Mouse (Mus musculus) gonadal fat pad, adult 2 months (tissue): ENCODE measurements around the gene Pfn3. TPM values are rescaled to one million over a fixed set of nuclear protein-coding genes. Genes with fewer than 3 reads are reported as not detected.

ENCODE experiments used
- DNase-seq: peaks from one replicate; pipeline ENCODE4 v3.0.0-alpha.2; 2012; ENCODE audit warnings: low read depth
- polyA plus RNA-seq: library from polyadenylated mRNA; depleted of rRNA; stranded (reverse); fragments of >200 nt; gene quantifications from 2 replicates; pipeline ENCODE4 v1.2.3, GENCODE M21; 2012; rRNA removed

Pfn3 gene
- polyA plus RNA-seq, 1 experiment = 0.26 TPM

DNA sequence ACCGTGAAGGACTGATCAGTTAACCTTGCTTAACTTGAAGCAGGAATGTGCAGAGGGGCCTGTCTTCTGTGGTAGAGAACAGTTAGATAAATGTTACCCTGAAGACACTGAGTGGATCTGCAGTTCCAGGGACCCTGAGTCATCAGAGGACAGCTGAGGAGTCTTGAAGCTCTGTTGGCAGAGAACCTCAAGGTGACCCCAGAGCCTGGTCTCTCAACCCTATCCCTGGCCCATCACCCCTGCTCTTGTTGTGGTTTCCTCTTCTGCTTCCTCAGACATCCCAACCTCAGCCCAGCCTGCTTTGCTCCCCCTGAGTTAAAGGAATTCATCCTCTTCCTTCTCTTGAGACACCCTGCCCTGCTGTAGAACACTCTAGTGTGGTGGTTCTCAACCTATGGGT is 16.9 kb downstream of the Pfn3 start, which contains the start of gene Slc34a1:
TSS of gene Slc34a1 (plus strand) at position 100 of the 400 bp plus-strand sequence.
- DNase-seq = no peak

DNA sequence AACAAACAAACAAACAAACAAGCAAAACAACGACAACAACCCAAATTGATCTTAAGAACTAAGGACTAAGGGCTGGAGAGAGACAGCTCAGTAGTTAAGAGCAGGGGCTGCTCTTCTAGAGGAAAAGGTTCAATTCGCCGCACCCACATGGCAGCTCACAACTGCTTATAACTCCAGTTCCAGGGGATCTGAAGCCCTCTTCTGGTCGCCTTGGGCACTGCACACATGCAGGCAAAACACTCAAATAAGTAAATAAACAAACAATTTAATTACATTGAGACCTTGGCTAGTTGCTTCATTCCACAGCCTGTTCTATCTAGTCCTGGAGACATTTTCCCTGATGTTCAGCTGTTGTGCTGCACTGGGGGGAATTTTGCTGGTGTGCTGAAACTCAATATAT is 22.1 kb downstream of the Pfn3 start:
- no peak for DNase-seq

DNA sequence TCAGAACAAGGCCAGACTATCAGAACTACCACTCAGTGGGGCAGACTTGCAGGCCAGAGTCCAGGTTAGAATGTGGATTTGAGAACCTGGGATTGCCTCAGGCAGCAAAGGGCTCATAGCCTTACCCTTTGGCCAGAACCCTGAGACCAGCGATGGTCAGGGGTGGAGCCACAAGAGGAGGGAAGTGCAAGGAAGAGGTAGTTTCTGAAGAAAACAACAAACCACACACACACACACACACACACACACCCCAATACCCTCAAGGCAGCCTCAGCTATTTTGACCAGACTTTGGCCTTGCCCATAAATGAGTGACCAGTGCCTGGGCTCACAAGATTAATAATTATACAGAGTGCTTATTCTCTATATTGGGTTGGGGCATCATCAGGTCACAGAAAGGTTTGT is 23.4 kb downstream of the Pfn3 start:
- DNase-seq = no peak

DNA sequence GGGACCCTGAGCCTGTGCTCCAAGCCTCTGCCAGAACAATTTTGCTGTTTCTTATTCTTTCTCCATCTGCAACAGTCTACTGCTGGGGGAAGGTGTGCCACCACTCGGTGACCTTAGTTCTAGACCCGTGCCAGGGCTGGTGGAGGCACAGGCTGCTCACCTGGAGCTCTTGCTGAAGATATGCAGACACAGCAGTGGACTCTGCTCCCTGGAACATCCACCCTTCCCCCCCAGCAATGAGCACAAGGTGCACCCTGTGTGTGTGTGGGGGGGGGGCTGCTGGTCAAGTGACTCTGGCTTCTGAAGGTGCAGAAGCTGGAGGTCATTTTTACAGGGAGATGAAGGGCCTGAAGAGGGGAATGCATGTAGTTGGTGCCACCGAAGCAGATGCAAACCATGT is 24.4 kb downstream of the Pfn3 start:
- no peak for DNase-seq

DNA sequence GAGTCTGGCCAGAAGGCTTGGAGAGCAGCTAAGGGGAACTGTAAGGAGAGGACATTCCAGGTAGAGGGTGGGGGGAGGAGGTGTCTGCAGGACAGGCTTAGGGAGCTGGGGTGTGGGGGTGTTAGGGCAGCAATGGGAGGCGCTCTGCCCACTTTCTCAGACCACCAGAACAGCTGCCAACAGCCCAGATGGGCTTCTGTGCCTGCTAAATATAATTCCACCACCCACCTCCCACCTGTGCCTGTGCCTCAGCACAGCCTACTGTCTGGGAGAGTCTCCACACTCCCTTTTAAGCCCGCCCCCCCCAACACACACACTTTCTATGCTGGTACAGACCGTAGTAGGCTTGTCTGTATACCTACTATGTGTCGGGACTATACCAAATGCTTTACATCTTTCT is 33.2 kb downstream of the Pfn3 start:
- no peak for DNase-seq

DNA sequence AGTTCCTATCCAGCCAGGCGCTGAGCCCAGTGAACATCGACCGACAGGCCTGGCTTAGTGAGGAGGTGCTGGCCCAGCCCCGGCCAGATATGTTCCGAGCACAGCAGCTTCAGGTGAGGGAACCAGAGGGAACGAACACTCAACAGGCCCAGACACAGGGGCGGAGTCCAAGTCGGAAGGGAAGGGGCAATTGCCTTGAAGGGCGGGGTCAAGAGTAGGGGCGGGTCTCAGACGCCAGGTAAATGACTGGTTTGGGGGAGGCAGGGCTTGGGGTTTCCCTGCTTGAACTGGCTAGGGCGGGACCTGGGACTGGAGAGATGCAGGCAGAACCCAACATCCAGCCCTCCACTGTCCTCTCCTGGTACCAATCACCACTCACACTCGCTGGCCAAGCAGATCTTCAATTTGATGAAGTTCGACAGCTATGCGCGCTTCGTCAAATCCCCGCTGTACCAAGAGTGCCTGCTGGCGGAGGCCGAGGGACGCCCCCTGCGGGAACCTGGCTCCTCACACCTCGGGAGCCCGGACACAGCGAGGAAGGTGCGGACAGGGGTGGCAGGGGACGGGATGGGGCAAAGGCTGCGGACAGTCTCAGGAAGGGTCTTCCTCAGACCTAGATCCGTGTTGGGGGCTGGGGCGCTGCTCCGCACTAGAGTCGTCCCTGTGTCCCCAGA is 36.0 kb downstream of the Pfn3 start:
- no peak for DNase-seq

DNA sequence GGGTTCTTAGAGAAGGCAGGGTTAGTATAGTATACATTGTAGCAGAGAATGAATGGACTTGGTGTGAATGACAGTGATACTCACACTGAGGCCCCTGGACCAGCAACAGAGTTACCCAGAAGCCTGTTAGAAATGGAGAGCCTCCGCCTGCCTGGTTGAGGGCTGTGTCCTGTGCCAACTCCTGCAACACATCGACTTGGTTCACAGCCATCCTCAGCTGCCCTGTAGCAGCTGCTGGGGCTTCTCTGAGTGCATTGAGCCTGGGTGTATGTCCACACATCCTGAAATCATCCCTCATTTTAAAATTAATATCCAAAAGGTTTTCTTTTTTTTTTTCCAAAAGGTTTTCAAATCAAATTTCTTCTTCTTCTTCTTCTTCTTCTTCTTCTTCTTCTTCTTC is 39.2 kb downstream of the Pfn3 start:
- DNase-seq = no peak

DNA sequence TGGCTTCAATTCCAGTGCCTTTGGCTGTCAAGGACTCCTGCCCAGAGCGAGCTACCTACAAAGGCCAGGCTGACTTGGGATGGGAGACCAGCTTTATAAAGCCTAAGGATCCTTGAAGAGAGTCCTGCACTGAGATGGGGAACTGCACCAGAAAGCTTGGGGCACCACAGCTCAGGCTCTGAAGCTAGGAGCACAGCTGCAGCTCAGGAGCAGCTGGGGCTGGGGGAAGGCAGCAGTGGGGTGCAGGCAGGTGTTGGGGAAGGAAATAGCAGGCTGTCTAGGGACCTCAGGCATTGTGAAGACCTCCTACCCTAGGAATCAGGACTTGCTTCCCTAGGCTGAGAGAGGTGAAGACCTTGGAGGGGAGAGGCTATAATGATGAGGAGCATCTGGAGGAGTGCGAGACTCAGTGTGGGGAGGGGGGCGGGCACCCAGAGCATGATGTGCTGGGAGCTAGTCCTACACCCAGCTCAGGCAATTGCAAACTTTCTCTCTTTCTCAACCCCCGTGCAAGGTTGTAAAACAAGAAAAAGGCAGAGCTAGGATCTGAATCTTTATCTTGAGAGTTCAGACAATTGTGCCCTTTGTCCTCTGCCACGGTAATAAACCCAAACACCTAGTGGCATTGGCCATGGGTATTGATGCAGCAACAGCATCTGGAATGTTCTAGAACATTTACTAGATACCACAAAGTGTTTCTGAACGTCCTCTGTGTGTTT is 40.7 kb downstream of the Pfn3 start:
- no peak for DNase-seq

DNA sequence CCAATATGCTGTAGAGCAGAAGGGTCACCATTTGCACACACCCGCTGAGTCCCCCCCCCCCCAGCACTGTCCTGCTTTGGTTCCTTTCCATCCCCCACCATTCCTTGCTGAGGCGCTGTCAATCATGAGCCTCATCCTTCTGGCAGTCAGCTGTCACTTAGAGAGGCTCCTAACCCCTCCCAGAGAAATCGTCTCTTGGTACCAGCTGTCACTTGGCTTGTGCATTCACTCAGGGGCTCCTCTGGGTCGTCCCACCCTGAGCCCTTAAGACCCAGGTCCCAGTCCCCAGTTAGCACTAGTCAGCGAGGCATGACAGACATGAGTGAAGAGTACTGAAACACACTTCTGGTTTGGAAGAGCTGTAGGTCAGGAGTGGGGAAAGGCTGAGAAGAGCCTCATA is 43.3 kb downstream of the Pfn3 start:
- DNase-seq = no peak

DNA sequence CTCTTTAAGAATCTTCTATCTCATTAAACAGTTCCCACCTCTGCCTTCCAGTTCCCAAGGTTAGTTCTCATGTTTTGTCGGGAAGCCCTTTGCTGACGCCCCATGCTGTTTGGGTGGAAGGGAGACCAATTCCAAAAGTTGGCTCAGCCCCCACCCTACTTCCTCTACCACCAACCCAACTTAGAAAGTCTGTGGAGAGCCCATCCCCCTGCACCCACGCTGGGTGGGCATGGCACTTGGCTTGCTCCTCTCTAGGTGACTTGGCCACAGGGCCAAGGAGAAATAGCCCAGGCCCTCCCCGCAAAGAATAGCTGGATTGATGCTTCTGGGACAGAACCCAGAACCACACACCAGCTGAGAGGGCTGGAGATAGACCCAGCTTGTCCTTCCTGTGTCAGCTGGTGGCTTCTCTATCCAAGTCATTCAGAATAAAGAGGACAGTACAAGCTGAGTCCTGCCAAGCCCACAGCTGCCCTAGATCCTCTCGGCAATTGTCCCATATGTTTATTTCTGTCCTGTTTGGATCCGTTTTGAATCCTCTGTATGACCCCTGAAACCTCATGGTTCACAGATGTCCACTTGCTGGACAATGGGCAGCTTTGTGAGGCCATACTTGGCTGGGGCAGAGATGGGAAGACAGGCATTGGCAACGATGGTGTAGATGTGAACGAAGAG is 43.9 kb downstream of the Pfn3 start:
- DNase-seq = no peak

DNA sequence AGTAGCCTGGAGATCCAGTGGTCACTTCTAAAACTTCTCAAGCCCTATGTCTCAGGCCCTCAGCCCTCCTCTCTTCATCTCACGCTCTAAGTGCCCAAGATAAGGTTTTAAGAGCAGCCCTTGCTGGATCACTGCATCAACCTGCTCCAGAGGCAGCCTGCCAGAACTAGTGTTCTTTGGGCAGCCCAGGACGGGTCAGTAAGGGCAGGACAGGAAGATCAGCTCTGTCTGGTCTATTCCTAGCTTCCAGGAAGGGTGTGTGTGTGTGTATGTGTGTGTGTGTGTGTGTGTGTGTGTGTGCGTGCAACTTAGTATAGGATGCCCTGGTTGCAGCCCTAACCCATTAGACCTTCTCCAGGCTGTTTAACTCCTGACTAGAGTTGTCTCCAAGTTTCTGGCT is 44.8 kb downstream of the Pfn3 start:
- no peak for DNase-seq

DNA sequence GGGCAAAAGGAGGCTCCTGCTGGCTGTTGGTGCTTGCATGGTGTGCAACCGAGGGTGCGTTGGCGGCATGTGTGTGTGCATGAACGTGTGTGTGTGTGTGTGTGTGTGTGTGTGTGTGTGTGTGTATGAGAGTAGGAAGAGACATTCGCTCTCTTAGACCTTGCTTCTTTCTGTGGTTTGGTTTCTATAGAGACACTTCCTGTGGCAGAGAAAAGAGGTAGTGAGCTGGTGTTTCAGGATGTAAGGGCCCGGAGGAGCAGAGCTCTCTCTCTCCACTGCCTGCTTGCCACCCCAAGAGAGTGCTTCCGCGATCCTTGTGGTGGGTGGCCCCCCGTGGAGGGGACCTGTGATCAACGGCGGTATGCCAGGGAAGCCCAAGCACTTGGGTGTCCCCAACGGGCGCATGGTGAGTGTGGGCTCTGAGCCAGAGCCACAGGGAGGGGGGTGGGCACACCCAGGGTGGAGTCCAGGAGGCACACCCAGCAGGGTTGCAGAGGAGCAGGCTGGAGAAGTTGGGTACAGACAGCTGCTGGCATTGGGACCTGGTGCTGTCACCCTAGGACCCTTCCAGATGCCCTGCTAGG is 45.4 kb downstream of the Pfn3 start, which contains the start of gene Rgs14:
TSS of gene Rgs14 (plus strand) at position 202 of the 584 bp plus-strand sequence.
- DNase-seq = no peak

DNA sequence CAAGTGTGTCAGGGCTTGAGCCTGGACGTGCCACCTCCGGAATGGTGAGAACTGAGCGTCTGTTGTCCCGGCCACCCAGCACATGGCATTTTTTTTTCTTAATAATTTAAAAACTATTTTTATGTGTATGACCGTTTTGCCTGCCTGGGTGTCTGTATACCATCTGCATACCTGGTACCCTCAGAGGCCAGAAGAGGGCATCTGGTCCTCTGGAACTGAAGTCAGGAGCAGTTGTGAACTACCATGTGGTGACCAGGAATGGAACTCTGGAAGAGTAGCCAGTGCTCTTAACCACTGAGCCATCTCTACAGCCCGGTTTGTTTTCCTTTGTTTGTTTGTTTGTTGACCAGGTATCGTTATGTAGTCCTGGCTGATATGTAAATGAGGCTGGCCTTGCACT is 46.6 kb downstream of the Pfn3 start:
- no peak for DNase-seq

Other genes with a start within 250 kb of the Pfn3 start
- gene Nsd1, start 205.4 kb downstream of the Pfn3 start, polyA plus RNA-seq = 23.1 and 26.3 TPM in 2 replicates
- gene Prelid1, start 94.7 kb downstream of the Pfn3 start, polyA plus RNA-seq = 245 and 271 TPM in 2 replicates
- 82.7 and 84.8 TPM in 2 replicates for gene Rab24, start 93.3 kb downstream of the Pfn3 start, polyA plus RNA-seq
- 1.3 and 2.2 TPM in 2 replicates for gene Mxd3, start 85.4 kb downstream of the Pfn3 start, polyA plus RNA-seq
- gene Lman2, start 52.4 kb downstream of the Pfn3 start, polyA plus RNA-seq = 319 and 353 TPM in 2 replicates
- 2.4 and 2.8 TPM in 2 replicates for gene Rgs14, start 45.5 kb downstream of the Pfn3 start, polyA plus RNA-seq
- 0.34 and 0.91 TPM in 2 replicates for gene Slc34a1, start 17.0 kb downstream of the Pfn3 start, polyA plus RNA-seq
- 0.12 and 0.55 TPM in 2 replicates for gene F12, start 11.6 kb upstream of the Pfn3 start, polyA plus RNA-seq
- gene Grk6, start 29.8 kb upstream of the Pfn3 start, polyA plus RNA-seq = 36.1 and 44.1 TPM in 2 replicates
- gene Prr7, start 49.0 kb upstream of the Pfn3 start, polyA plus RNA-seq = 1.9 and 3.4 TPM in 2 replicates
- gene Dbn1, start 72.9 kb upstream of the Pfn3 start, polyA plus RNA-seq = 20.5 and 24.4 TPM in 2 replicates
- 79.3 and 81.5 TPM in 2 replicates for gene Pdlim7, start 98.4 kb upstream of the Pfn3 start, polyA plus RNA-seq
- gene Dok3, start 114.1 kb upstream of the Pfn3 start, polyA plus RNA-seq = 5.5 and 6.7 TPM in 2 replicates
- 52.7 and 53.6 TPM in 2 replicates for gene Ddx41, start 121.4 kb upstream of the Pfn3 start, polyA plus RNA-seq
- 51.3 and 57.7 TPM in 2 replicates for gene Fam193b, start 155.9 kb upstream of the Pfn3 start, polyA plus RNA-seq
- gene Tmed9, start 158.5 kb upstream of the Pfn3 start, polyA plus RNA-seq = 166 and 199 TPM in 2 replicates
- gene B4galt7, start 184.7 kb upstream of the Pfn3 start, polyA plus RNA-seq = 20.3 and 25.3 TPM in 2 replicates
- gene Caml, start 207.8 kb upstream of the Pfn3 start, polyA plus RNA-seq = 29.0 and 30.2 TPM in 2 replicates
- 13.6 and 13.9 TPM in 2 replicates for gene Ddx46, start 219.8 kb upstream of the Pfn3 start, polyA plus RNA-seq